Mouse (Mus musculus): ENCODE data around the gene Ndufa4l2. TPM values are rescaled to one million over a fixed set of nuclear protein-coding genes. Genes with fewer than 3 reads are reported as not detected.

Gene Ndufa4l2
- polyA plus RNA-seq, 1 experiment from 2014 or later, result 311 TPM

- Histone ChIP-seq H3K27me3 (peaks cover 81% of the 10 kb centered on the region), H3K9me3 (replicated peaks) (no peaks in the 10 kb centered on the region), H3K36me3 (no peaks in the 10 kb centered on the region; the same call in 1 of the 2 replicates), H3K9ac (no peak overlapping the region), H3K4me1 (peaks cover 83% of the 10 kb centered on the region), H3K27ac (replicated peaks) (no peak overlapping the region), H3K4me3 (replicated peaks) (peak overlapping the region; percentile 51), H3K4me2 (replicated peaks) (peak overlapping the region; percentile 96)
- ATAC-seq (ENCODE audit: insufficient number of reproducible peaks, low FRiP score, low TSS enrichment, low read depth), result no peak
- WGBS, result 10% methylated on average over 11 of the region's 11 CpGs
Observed at GRCm38 (mm10) chr10:127510895-127511617, 3.7 kb upstream of the Ndufa4l2 start.

- Histone ChIP-seq H3K27me3 (peaks cover 83% of the 10 kb centered on the region), H3K4me2 (replicated peaks) (peak overlapping the region; percentile 96), H3K9ac (peak overlapping the region; percentile 55), H3K36me3 (no peaks in the 10 kb centered on the region), H3K4me1 (peaks cover 90% of the 10 kb centered on the region), H3K27ac (replicated peaks) (no peak overlapping the region), H3K9me3 (replicated peaks) (no peaks in the 10 kb centered on the region), H3K4me3 (replicated peaks) (peak overlapping the region; percentile 51)
- WGBS, result under 1% methylated on average over 44 of the region's 46 CpGs
- ATAC-seq (ENCODE audit: insufficient number of reproducible peaks, low FRiP score, low TSS enrichment, low read depth), result no peak
Observed at GRCm38 (mm10) chr10:127511634-127512306, 3.0 kb upstream of the Ndufa4l2 start.

- Histone ChIP-seq H3K27me3 (peaks cover 81% of the 10 kb centered on the region), H3K4me1 (peaks cover 95% of the 10 kb centered on the region), H3K9ac (peak overlapping the region; percentile 55), H3K36me3 (no peaks in the 10 kb centered on the region), H3K9me3 (replicated peaks) (no peaks in the 10 kb centered on the region), H3K4me3 (replicated peaks) (peak overlapping the region; percentile 51), H3K4me2 (replicated peaks) (peak overlapping the region; percentile 96), H3K27ac (replicated peaks) (no peak overlapping the region)
- ATAC-seq (ENCODE audit: insufficient number of reproducible peaks, low FRiP score, low TSS enrichment, low read depth), result no peak
- 2% methylated on average over 7 of the region's 7 CpGs for WGBS
Observed at GRCm38 (mm10) chr10:127512307-127512666, 2.5 kb upstream of the Ndufa4l2 start.

- Histone ChIP-seq H3K4me3 (replicated peaks) (peak overlapping the region; percentile 51), H3K27me3 (peaks cover 75% of the 10 kb centered on the region), H3K4me1 (peaks cover 99% of the 10 kb centered on the region), H3K36me3 (peaks cover 4% of the 10 kb centered on the region; the same call in 1 of the 2 replicates), H3K9ac (no peak overlapping the region), H3K9me3 (replicated peaks) (no peaks in the 10 kb centered on the region), H3K27ac (replicated peaks) (peak overlapping the region; percentile 58), H3K4me2 (replicated peaks) (peak overlapping the region; percentile 96)
- under 1% methylated on average over 27 of the region's 27 CpGs for WGBS
- ATAC-seq (ENCODE audit: insufficient number of reproducible peaks, low FRiP score, low TSS enrichment, low read depth), result peak; percentile 55
Observed at GRCm38 (mm10) chr10:127512813-127513212, 2.0 kb upstream of the Ndufa4l2 start.

GRCm38 (mm10) chr10:127513501-127514091 lies 1.2 kb upstream of the Ndufa4l2 start:
- Histone ChIP-seq H3K4me3 (replicated peaks) (peak overlapping the region; percentile 51), H3K36me3 (peaks cover 12% of the 10 kb centered on the region), H3K9ac (no peak overlapping the region), H3K4me2 (replicated peaks) (peak overlapping the region; percentile 96), H3K4me1 (peaks cover 95% of the 10 kb centered on the region), H3K27me3 (peaks cover 68% of the 10 kb centered on the region), H3K9me3 (replicated peaks) (no peaks in the 10 kb centered on the region), H3K27ac (replicated peaks) (peak overlapping the region; percentile 58)
- WGBS, result under 1% methylated on average over 16 of the region's 16 CpGs
- ATAC-seq (ENCODE audit: insufficient number of reproducible peaks, low FRiP score, low TSS enrichment, low read depth), result no peak

- peak overlapping the region; percentile 96 for H3K4me2 ChIP-seq (replicated peaks)
- H3K9ac ChIP-seq, result no peak overlapping the region
Observed at GRCm38 (mm10) chr10:127514111-127514698, 562 bp upstream of the Ndufa4l2 start.

GRCm38 (mm10) chr10:127515271-127515982 lies 660 bp downstream of the Ndufa4l2 start:
- ATAC-seq (ENCODE audit: insufficient number of reproducible peaks, low FRiP score, low TSS enrichment, low read depth), result no peak
- Histone ChIP-seq H3K4me3 (replicated peaks) (peak overlapping the region; percentile 30), H3K9me3 (replicated peaks) (no peaks in the 10 kb centered on the region), H3K4me2 (replicated peaks) (peak overlapping the region; percentile 96), H3K9ac (no peak overlapping the region), H3K36me3 (peaks cover 26% of the 10 kb centered on the region), H3K4me1 (peaks cover 77% of the 10 kb centered on the region), H3K27me3 (peaks cover 54% of the 10 kb centered on the region), H3K27ac (replicated peaks) (peak overlapping the region; percentile 82)
- WGBS, result 29% methylated on average over 9 of the region's 9 CpGs

More at GRCm38 (mm10) chr10:127514111-127514698, 562 bp upstream of the Ndufa4l2 start:
- 18% methylated on average over 13 of the region's 13 CpGs for WGBS
- H3K4me3 ChIP-seq (replicated peaks), result peak overlapping the region; percentile 30
- H3K9me3 ChIP-seq (replicated peaks), result no peaks in the 10 kb centered on the region
- peaks cover 89% of the 10 kb centered on the region for H3K4me1 ChIP-seq
- H3K36me3 ChIP-seq, result peaks cover 14% of the 10 kb centered on the region
- H3K27ac ChIP-seq (replicated peaks), result peak overlapping the region; percentile 58
- ATAC-seq (ENCODE audit: insufficient number of reproducible peaks, low FRiP score, low TSS enrichment, low read depth), result no peak
- H3K27me3 ChIP-seq, result peaks cover 66% of the 10 kb centered on the region

- peaks cover 76% of the 10 kb centered on the region for H3K4me1 ChIP-seq
- H3K27me3 ChIP-seq, result peaks cover 48% of the 10 kb centered on the region
Observed at GRCm38 (mm10) chr10:127515983-127516459, 1.3 kb downstream of the Ndufa4l2 start.

GRCm38 (mm10) chr10:127516576-127517260 lies 2.0 kb downstream of the Ndufa4l2 start:
- peak; percentile 49 for ATAC-seq (ENCODE audit: insufficient number of reproducible peaks, low FRiP score, low TSS enrichment, low read depth)
- H3K4me1 ChIP-seq, result peaks cover 76% of the 10 kb centered on the region
- peaks cover 43% of the 10 kb centered on the region for H3K27me3 ChIP-seq
- peak overlapping the region; percentile 30 for H3K4me3 ChIP-seq (replicated peaks)
- no peak overlapping the region for H3K9ac ChIP-seq
- H3K36me3 ChIP-seq, result peaks cover 26% of the 10 kb centered on the region
- peak overlapping the region; percentile 82 for H3K27ac ChIP-seq (replicated peaks)
- H3K9me3 ChIP-seq (replicated peaks), result no peaks in the 10 kb centered on the region
- WGBS, result 8% methylated on average over 30 of the region's 30 CpGs
- H3K4me2 ChIP-seq (replicated peaks), result peak overlapping the region; percentile 96

More at GRCm38 (mm10) chr10:127515983-127516459, 1.3 kb downstream of the Ndufa4l2 start:
- WGBS, result 28% methylated on average over 8 of the region's 8 CpGs
- H3K36me3 ChIP-seq, result peaks cover 26% of the 10 kb centered on the region
- no peak overlapping the region for H3K9ac ChIP-seq
- peak overlapping the region; percentile 30 for H3K4me3 ChIP-seq (replicated peaks)
- peak overlapping the region; percentile 96 for H3K4me2 ChIP-seq (replicated peaks)
- H3K27ac ChIP-seq (replicated peaks), result peak overlapping the region; percentile 82
- ATAC-seq (ENCODE audit: insufficient number of reproducible peaks, low FRiP score, low TSS enrichment, low read depth), result no peak
- H3K9me3 ChIP-seq (replicated peaks), result no peaks in the 10 kb centered on the region

GRCm38 (mm10) chr10:127517941-127518340 lies 3.2 kb downstream of the Ndufa4l2 start:
- peaks cover 33% of the 10 kb centered on the region for H3K27me3 ChIP-seq
- no peaks in the 10 kb centered on the region for H3K9me3 ChIP-seq (replicated peaks)
- no peak overlapping the region for H3K4me2 ChIP-seq (replicated peaks)
- H3K4me3 ChIP-seq (replicated peaks), result no peak overlapping the region
- H3K9ac ChIP-seq, result no peak overlapping the region
- WGBS, result 93% methylated on average over 22 of the region's 22 CpGs
- no peak for ATAC-seq (ENCODE audit: insufficient number of reproducible peaks, low FRiP score, low TSS enrichment, low read depth)
- H3K36me3 ChIP-seq, result peaks cover 26% of the 10 kb centered on the region
- peaks cover 70% of the 10 kb centered on the region for H3K4me1 ChIP-seq
- H3K27ac ChIP-seq (replicated peaks), result no peak overlapping the region
